Mouse (Mus musculus): Measurements from ENCODE around the gene Dst.

GRCm38 (mm10) chr1:34124376-34124775 lies 216.4 kb downstream of the Dst start:
- TF ChIP-seq POLR2A (IDR thresholded peaks at IDR 0.05; ENCODE audit: insufficient read depth, low read depth, low read length) (no peak), CTCF (IDR thresholded peaks at IDR 0.05; ENCODE audit: insufficient read depth, low read depth, low read length) (no peak)
